Mouse (Mus musculus): ENCODE measurements around the gene Scg5.

DNA sequence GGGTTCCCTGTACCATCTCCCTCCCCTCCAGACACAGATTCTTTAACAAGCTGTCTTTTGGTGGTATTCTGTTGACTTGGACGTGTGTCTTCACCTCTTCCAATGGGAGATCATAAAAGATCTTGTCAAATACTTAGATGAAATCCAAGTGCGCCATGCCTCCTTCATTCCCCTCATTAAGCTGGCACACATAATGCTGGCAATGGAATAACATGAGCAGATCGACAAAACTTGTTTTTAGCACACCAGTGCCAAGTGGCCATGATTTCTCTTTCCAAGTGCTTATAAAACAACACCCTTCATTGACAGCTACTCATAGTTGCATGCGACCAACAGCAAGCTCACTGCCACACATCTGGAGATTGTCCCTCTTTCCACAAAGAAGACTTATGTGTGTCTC, 41.0 kb downstream of the Scg5 start:
- TF ChIP-seq EP300 (IDR thresholded peaks at IDR 0.05) (no peak), CTCF (IDR thresholded peaks at IDR 0.05) (no peak)

Measured in lung, postnatal 0 days (tissue).